Mouse (Mus musculus) neural tube, embryonic 15.5 days (tissue): ENCODE data around the gene Prss32. TPM values are rescaled to one million over a fixed set of nuclear protein-coding genes. Genes with fewer than 3 reads are reported as not detected.
A peak's percentile ranks its signal among the peaks of the same experiment; 100 is the strongest.

ENCODE experiments used
- ATAC-seq: fragments of 200-750 bp; cut with Nextera tagmentation; 2 replicates; pipeline ENCODE4 v1.8.0; 2017; ENCODE audit warnings: mild to moderate bottlenecking, moderate TSS enrichment, moderate library complexity; ENCODE audit not compliant: low FRiP score
- H3K27ac ChIP-seq: fragments of 300-500 bp; sonication (generic); replicated peaks from 2 replicates; pipeline ENCODE4 v1.5.1; 2015; ENCODE audit warnings: mild to moderate bottlenecking, inconsistent platforms
- H3K27me3 ChIP-seq: fragments of 300-500 bp; sonication (generic); replicated peaks from 2 replicates; pipeline ENCODE4 v1.6.1; 2015; ENCODE audit warnings: inconsistent platforms
- H3K36me3 ChIP-seq: fragments of 300-500 bp; sonication (generic); 2 replicates; pipeline ENCODE4 v1.6.1; 2015; ENCODE audit warnings: inconsistent platforms
- H3K4me1 ChIP-seq: fragments of 300-500 bp; sonication (generic); 2 replicates; pipeline ENCODE4 v1.6.1; 2015; ENCODE audit warnings: inconsistent platforms
- H3K4me2 ChIP-seq: fragments of 300-500 bp; sonication (generic); 2 replicates; pipeline ENCODE4 v1.6.1; 2015; ENCODE audit warnings: inconsistent platforms, mild to moderate bottlenecking, moderate library complexity
- H3K4me3 ChIP-seq: fragments of 300-500 bp; sonication (generic); replicated peaks from 2 replicates; pipeline ENCODE4 v1.5.1; 2015; ENCODE audit warnings: mild to moderate bottlenecking, inconsistent platforms
- H3K9ac ChIP-seq: fragments of 300-500 bp; sonication (generic); replicated peaks from 2 replicates; pipeline ENCODE4 v1.6.1; 2015; ENCODE audit warnings: mild to moderate bottlenecking, inconsistent platforms
- H3K9me3 ChIP-seq: fragments of 300-500 bp; sonication (generic); replicated peaks from 2 replicates; pipeline ENCODE4 v1.6.1; 2016; ENCODE audit warnings: inconsistent platforms
- WGBS: fragments of 180-500 bp; shearing (Covaris S2); methylation state at CpG from one replicate; pipeline ENCODE4 v1.1.7; 2015; ENCODE audit warnings: mixed read lengths; 5-methylcytosine and 5-hydroxymethylcytosine counted together
- polyA plus RNA-seq: library from polyadenylated mRNA; unstranded; fragments of >200 nt; fragmentation: Nextera tagmentation; extraction: Ambion mirVana; gene quantifications from 2 replicates; pipeline ENCODE4 v1.2.1, GENCODE M21; 2015

The Prss32 gene
- polyA plus RNA-seq: 0.50 and 1.1 TPM in 2 replicates

- 19% methylated on average over 19 of the region's 19 CpGs for WGBS
- H3K4me3 ChIP-seq: no peak within 1 kb of the TSS
- peaks cover 3% of the 10 kb centered on the region; the same call in 1 of the 2 replicates for H3K4me1 ChIP-seq
- no peak within 1 kb of the TSS for H3K27ac ChIP-seq
- H3K36me3 ChIP-seq: no peaks in the 10 kb centered on the region
- H3K4me2 ChIP-seq: peak within 1 kb of the TSS; percentile 34
- no peaks in the 10 kb centered on the region for H3K9me3 ChIP-seq
- 0 out of 2 replicates have a peak, but pooled peaks cover 10% of the 10 kb centered on the region for H3K27me3 ChIP-seq
- H3K9ac ChIP-seq: no peak within 1 kb of the TSS
- ATAC-seq: no peak
Observed at GRCm38 (mm10) chr17:23843812-23844273, at the start of gene Prss32, which contains the start of gene Prss41. TSS of gene Prss32 (plus strand) at chr17:23843855. TSS of gene Prss41 (minus strand) at chr17:23844172.

GRCm38 (mm10) chr17:23795323-23795722 lies 48.3 kb upstream of the Prss32 start:
- H3K9ac ChIP-seq: no peak overlapping the region
- 94% methylated on average over 8 of the region's 8 CpGs for WGBS
- peaks cover 25% of the 10 kb centered on the region for H3K4me1 ChIP-seq
- no peak for ATAC-seq
- no peak overlapping the region for H3K4me3 ChIP-seq
- peaks cover 2% of the 10 kb centered on the region; the same call in 1 of the 2 replicates for H3K36me3 ChIP-seq
- H3K9me3 ChIP-seq: no peaks in the 10 kb centered on the region
- no peaks in the 10 kb centered on the region for H3K27me3 ChIP-seq
- no peak overlapping the region for H3K27ac ChIP-seq
- H3K4me2 ChIP-seq: no peak overlapping the region

- WGBS: 85% methylated on average over 7 of the region's 7 CpGs
- no peak overlapping the region for H3K4me2 ChIP-seq
- no peak overlapping the region for H3K27ac ChIP-seq
- no peaks in the 10 kb centered on the region for H3K27me3 ChIP-seq
- H3K9ac ChIP-seq: no peak overlapping the region
- no peak overlapping the region for H3K4me3 ChIP-seq
- H3K9me3 ChIP-seq: no peaks in the 10 kb centered on the region
- peaks cover 2% of the 10 kb centered on the region; the same call in 1 of the 2 replicates for H3K36me3 ChIP-seq
- H3K4me1 ChIP-seq: peaks cover 7% of the 10 kb centered on the region
- no peak for ATAC-seq
Observed at GRCm38 (mm10) chr17:23797316-23797715, 46.3 kb upstream of the Prss32 start.

GRCm38 (mm10) chr17:23801627-23802026 lies 42.0 kb upstream of the Prss32 start:
- Histone ChIP-seq H3K36me3 (no peaks in the 10 kb centered on the region), H3K27me3 (no peaks in the 10 kb centered on the region), H3K4me2 (no peak overlapping the region), H3K4me3 (no peak overlapping the region), H3K27ac (no peak overlapping the region), H3K9ac (no peak overlapping the region), H3K9me3 (no peaks in the 10 kb centered on the region), H3K4me1 (peaks cover 30% of the 10 kb centered on the region)
- 94% methylated on average over 10 of the region's 10 CpGs for WGBS
- no peak for ATAC-seq

- H3K4me2 ChIP-seq: peak overlapping the region; percentile 83
- H3K27me3 ChIP-seq: no peaks in the 10 kb centered on the region
- H3K9me3 ChIP-seq: no peaks in the 10 kb centered on the region
- under 1% methylated on average over 59 of the region's 60 CpGs for WGBS
- H3K36me3 ChIP-seq: peaks cover 4% of the 10 kb centered on the region; the same call in 1 of the 2 replicates
- peaks cover 43% of the 10 kb centered on the region for H3K4me1 ChIP-seq
- H3K9ac ChIP-seq: peak overlapping the region; percentile 88
- peak overlapping the region; percentile 74 for H3K4me3 ChIP-seq
- peak; percentile 97 for ATAC-seq
- peak overlapping the region; percentile 99 for H3K27ac ChIP-seq
Observed at GRCm38 (mm10) chr17:23802746-23803365, 40.8 kb upstream of the Prss32 start.

- H3K4me3 ChIP-seq: peak overlapping the region; percentile 74
- WGBS: 0% methylated on average over 62 of the region's 83 CpGs
- peak overlapping the region; percentile 99 for H3K27ac ChIP-seq
- ATAC-seq: peak; percentile 60
- H3K36me3 ChIP-seq: peaks cover 10% of the 10 kb centered on the region
- H3K4me2 ChIP-seq: peak overlapping the region; percentile 83
- no peaks in the 10 kb centered on the region for H3K27me3 ChIP-seq
- peak overlapping the region; percentile 88 for H3K9ac ChIP-seq
- peaks cover 44% of the 10 kb centered on the region for H3K4me1 ChIP-seq
- H3K9me3 ChIP-seq: no peaks in the 10 kb centered on the region
Observed at GRCm38 (mm10) chr17:23803366-23804041, 40.2 kb upstream of the Prss32 start.

- 4% methylated on average over 8 of the region's 8 CpGs for WGBS
- no peak for ATAC-seq
- peak overlapping the region; percentile 99; the same call in 1 of the 2 replicates for H3K27ac ChIP-seq
Observed at GRCm38 (mm10) chr17:23804426-23805085, 39.1 kb upstream of the Prss32 start.

GRCm38 (mm10) chr17:23806867-23807266 lies 36.8 kb upstream of the Prss32 start:
- H3K9me3 ChIP-seq: no peaks in the 10 kb centered on the region
- no peaks in the 10 kb centered on the region for H3K27me3 ChIP-seq
- no peak overlapping the region for H3K9ac ChIP-seq
- no peak overlapping the region for H3K4me3 ChIP-seq
- H3K4me1 ChIP-seq: peaks cover 44% of the 10 kb centered on the region
- H3K27ac ChIP-seq: no peak overlapping the region; the same call in 1 of the 2 replicates
- WGBS: 83% methylated on average over 25 of the region's 25 CpGs
- peak overlapping the region; percentile 83 for H3K4me2 ChIP-seq
- ATAC-seq: no peak
- peaks cover 44% of the 10 kb centered on the region for H3K36me3 ChIP-seq

More at GRCm38 (mm10) chr17:23804426-23805085, 39.1 kb upstream of the Prss32 start:
- peak overlapping the region; percentile 74 for H3K4me3 ChIP-seq
- H3K9ac ChIP-seq: peak overlapping the region; percentile 88
- no peaks in the 10 kb centered on the region for H3K9me3 ChIP-seq
- peaks cover 44% of the 10 kb centered on the region for H3K4me1 ChIP-seq
- H3K27me3 ChIP-seq: no peaks in the 10 kb centered on the region
- peak overlapping the region; percentile 83 for H3K4me2 ChIP-seq
- peaks cover 21% of the 10 kb centered on the region for H3K36me3 ChIP-seq

GRCm38 (mm10) chr17:23807918-23808317 lies 35.7 kb upstream of the Prss32 start:
- no peaks in the 10 kb centered on the region for H3K9me3 ChIP-seq
- no peak overlapping the region for H3K4me2 ChIP-seq
- no peak for ATAC-seq
- WGBS: 99% methylated on average over 3 of the region's 3 CpGs
- no peak overlapping the region for H3K9ac ChIP-seq
- no peak overlapping the region for H3K27ac ChIP-seq
- H3K27me3 ChIP-seq: no peaks in the 10 kb centered on the region
- peaks cover 52% of the 10 kb centered on the region for H3K36me3 ChIP-seq
- H3K4me1 ChIP-seq: peaks cover 39% of the 10 kb centered on the region
- no peak overlapping the region for H3K4me3 ChIP-seq

GRCm38 (mm10) chr17:23815641-23816040 lies 28.0 kb upstream of the Prss32 start:
- Histone ChIP-seq H3K4me3 (no peak overlapping the region), H3K27ac (no peak overlapping the region), H3K27me3 (no peaks in the 10 kb centered on the region), H3K36me3 (peaks cover 93% of the 10 kb centered on the region), H3K9ac (no peak overlapping the region), H3K9me3 (peaks cover 24% of the 10 kb centered on the region; the same call in 1 of the 2 replicates), H3K4me1 (no peaks in the 10 kb centered on the region), H3K4me2 (no peak overlapping the region)
- ATAC-seq: no peak
- 98% methylated on average over 16 of the region's 16 CpGs for WGBS

GRCm38 (mm10) chr17:23818579-23818978 lies 25.1 kb upstream of the Prss32 start:
- WGBS: 98% methylated on average over 8 of the region's 8 CpGs
- H3K27me3 ChIP-seq: no peaks in the 10 kb centered on the region
- peaks cover 24% of the 10 kb centered on the region; the same call in 1 of the 2 replicates for H3K9me3 ChIP-seq
- no peak overlapping the region for H3K4me2 ChIP-seq
- H3K9ac ChIP-seq: no peak overlapping the region
- no peak overlapping the region for H3K4me3 ChIP-seq
- no peak for ATAC-seq
- no peak overlapping the region for H3K27ac ChIP-seq
- peaks cover 97% of the 10 kb centered on the region for H3K36me3 ChIP-seq
- no peaks in the 10 kb centered on the region for H3K4me1 ChIP-seq
